15 mouse cellular contexts compared by ENCODE assay signal in genomic region chr14:56844507-56844906, GRCm38 (mm10). TPM values are rescaled to one million over a fixed set of nuclear protein-coding genes. Genes with fewer than 3 reads are reported as not detected.
A peak's percentile ranks its signal among the peaks of the same experiment; 100 is the strongest.
DNase-seq lines count a peak whose midpoint lies in the region; ATAC-seq lines count a peak whose summit lies in the region.
"Had no signal": no experiment of that assay in that cellular context is flagged by ENCODE, and none has a peak within 500 bp of the region (broad histone marks: within the 10 kb centered on the region; RNA-seq: fewer than 3 reads in every experiment).

No protein-coding gene starts in this region.

- H3K4me3 ChIP-seq in midbrain, embryonic 11.5 days (ENCODE audit: low read depth, low read length) = no peak overlapping the region
- H3K4me3 ChIP-seq in midbrain, embryonic 10.5 days = no peak overlapping the region
- no peak overlapping the region for H3K4me3 ChIP-seq in hindbrain, embryonic 14.5 days (replicated peaks; ENCODE audit: low read length)
- H3K4me3 ChIP-seq in stomach, embryonic 16.5 days (replicated peaks; ENCODE audit: low read length) = no peak overlapping the region
- H3K4me3 ChIP-seq: embryonic facial prominence, embryonic 13.5 days; left cerebral cortex, adult 2 months; liver, embryonic 15.5 days; myocyte had no signal

- no peak overlapping the region for H3K4me2 ChIP-seq in midbrain, embryonic 11.5 days
- no peak overlapping the region for H3K4me2 ChIP-seq in hindbrain, embryonic 14.5 days (replicated peaks)
- no peak overlapping the region for H3K4me2 ChIP-seq in stomach, embryonic 16.5 days (ENCODE audit: low read depth, low read length)
- H3K4me2 ChIP-seq: embryonic facial prominence, embryonic 13.5 days; liver, embryonic 15.5 days had no signal

- H3K9me3 ChIP-seq in midbrain, embryonic 11.5 days (ENCODE audit: control insufficient read depth, low read length) = no peaks in the 10 kb centered on the region
- H3K9me3 ChIP-seq in midbrain, embryonic 10.5 days (replicated peaks) = no peaks in the 10 kb centered on the region
- no peaks in the 10 kb centered on the region for H3K9me3 ChIP-seq in hindbrain, embryonic 14.5 days (ENCODE audit: control insufficient read depth, low read length)
- no peaks in the 10 kb centered on the region for H3K9me3 ChIP-seq in stomach, embryonic 16.5 days (replicated peaks; ENCODE audit: control insufficient read depth, low read length)
- H3K9me3 ChIP-seq: embryonic facial prominence, embryonic 13.5 days; liver, embryonic 15.5 days had no signal

- ATAC-seq in midbrain, embryonic 11.5 days (ENCODE audit: low FRiP score) = peak; percentile 52; the same call in 1 of the 2 replicates
- ATAC-seq in hindbrain, embryonic 14.5 days (ENCODE audit: low FRiP score) = peak; percentile 74; the same call in 1 of the 2 replicates
- ATAC-seq in stomach, embryonic 16.5 days (ENCODE audit: insufficient read depth, low FRiP score) = 0 out of 2 replicates have a peak, but pooled peaks have one; percentile 64

- H3K27ac ChIP-seq in midbrain, embryonic 11.5 days (ENCODE audit: low read depth, low read length) = no peak overlapping the region
- H3K27ac ChIP-seq in midbrain, embryonic 10.5 days (replicated peaks) = no peak overlapping the region
- no peak overlapping the region for H3K27ac ChIP-seq in hindbrain, embryonic 14.5 days
- no peak overlapping the region for H3K27ac ChIP-seq in stomach, embryonic 16.5 days (ENCODE audit: low read length)
- H3K27ac ChIP-seq: embryonic facial prominence, embryonic 13.5 days; left cerebral cortex, adult 2 months; liver, embryonic 15.5 days had no signal

- no peak overlapping the region for H3K9ac ChIP-seq in midbrain, embryonic 11.5 days (ENCODE audit: low read length)
- no peak overlapping the region for H3K9ac ChIP-seq in hindbrain, embryonic 14.5 days
- no peak overlapping the region for H3K9ac ChIP-seq in stomach, embryonic 16.5 days (ENCODE audit: low read length)
- H3K9ac ChIP-seq: embryonic facial prominence, embryonic 13.5 days; liver, embryonic 15.5 days had no signal

- no peaks in the 10 kb centered on the region for H3K4me1 ChIP-seq in midbrain, embryonic 11.5 days (ENCODE audit: control insufficient read depth, insufficient read depth, low read length)
- H3K4me1 ChIP-seq in midbrain, embryonic 10.5 days = peaks cover 10% of the 10 kb centered on the region
- H3K4me1 ChIP-seq in hindbrain, embryonic 14.5 days (replicated peaks; ENCODE audit: control insufficient read depth, insufficient read depth, low read length) = no peaks in the 10 kb centered on the region
- H3K4me1 ChIP-seq in stomach, embryonic 16.5 days (ENCODE audit: control insufficient read depth, insufficient read depth, low read length) = no peaks in the 10 kb centered on the region
- H3K4me1 ChIP-seq: embryonic facial prominence, embryonic 13.5 days; liver, embryonic 15.5 days had no signal

- 9% methylated on average over 2 of the region's 2 CpGs for WGBS in midbrain, embryonic 11.5 days
- WGBS in midbrain, embryonic 10.5 days = 29% methylated on average over 2 of the region's 2 CpGs
- WGBS in hindbrain, embryonic 14.5 days = 0% methylated on average over 2 of the region's 2 CpGs
- 10% methylated on average over 2 of the region's 2 CpGs for WGBS in stomach, embryonic 16.5 days

- H3K27me3 ChIP-seq in midbrain, embryonic 11.5 days (ENCODE audit: control insufficient read depth, insufficient read depth, low read length) = no peaks in the 10 kb centered on the region
- H3K27me3 ChIP-seq in midbrain, embryonic 10.5 days (ENCODE audit: low read depth, poor library complexity, severe bottlenecking) = no peaks in the 10 kb centered on the region
- H3K27me3 ChIP-seq in hindbrain, embryonic 14.5 days (ENCODE audit: control insufficient read depth, insufficient read depth, low read length) = no peaks in the 10 kb centered on the region
- H3K27me3 ChIP-seq in stomach, embryonic 16.5 days (ENCODE audit: control insufficient read depth, insufficient read depth, low read length) = no peaks in the 10 kb centered on the region
- H3K27me3 ChIP-seq: embryonic facial prominence, embryonic 13.5 days; liver, embryonic 15.5 days had no signal

- peak; percentile 86 for DNase-seq in midbrain, embryonic 11.5 days (ENCODE audit: low spot score, missing footprints)
- DNase-seq in midbrain, embryonic 10.5 days (ENCODE audit: low spot score) = no peak
- no peak for DNase-seq in hindbrain, embryonic 14.5 days (ENCODE audit: low spot score)
- peak; percentile 20 for DNase-seq in kidney, postnatal 10 days
- DNase-seq in frontal cortex, postnatal 25 days (ENCODE audit: low spot score in 2 of 2) = no peak
- DNase-seq in heart, postnatal 4 days = no peak
- no peak for DNase-seq in gastrocnemius, adult 8-10 months (ENCODE audit: low spot score in 2 of 2)
- DNase-seq: gastrocnemius, postnatal 10 days; heart, postnatal 10 days; thymus, adult 2 months had no signal

- no peaks in the 10 kb centered on the region for H3K36me3 ChIP-seq in midbrain, embryonic 11.5 days (ENCODE audit: control insufficient read depth, insufficient read depth, low read length)
- H3K36me3 ChIP-seq in midbrain, embryonic 10.5 days = no peaks in the 10 kb centered on the region
- no peaks in the 10 kb centered on the region for H3K36me3 ChIP-seq in hindbrain, embryonic 14.5 days (replicated peaks; ENCODE audit: control insufficient read depth, insufficient read depth)
- no peaks in the 10 kb centered on the region for H3K36me3 ChIP-seq in stomach, embryonic 16.5 days (ENCODE audit: control insufficient read depth, insufficient read depth, low read length)
- H3K36me3 ChIP-seq: embryonic facial prominence, embryonic 13.5 days; liver, embryonic 15.5 days had no signal

RNA-seq across cellular contexts. Expression of gene Zmym5, which starts 33.0 kb away (rescaled TPM):
- 23.5 and 27.7 TPM in 2 replicates for polyA plus RNA-seq in midbrain, embryonic 11.5 days (2014; fragmentation: Nextera tagmentation; extraction: Ambion mirVana)
- 24.8 and 26.6 TPM in 2 replicates for polyA plus RNA-seq in midbrain, embryonic 10.5 days (2016; fragmentation: Nextera tagmentation; extraction: Ambion mirVana)
- polyA plus RNA-seq in hindbrain, embryonic 14.5 days (2014; fragmentation: Nextera tagmentation; extraction: Ambion mirVana) = 26.0 and 26.3 TPM in 2 replicates
- polyA plus RNA-seq in stomach, embryonic 16.5 days (2015; fragmentation: Nextera tagmentation; extraction: Ambion mirVana) = 23.6 and 26.2 TPM in 2 replicates
- total RNA-seq in heart, postnatal 4 days (2021) = 10 to 100 TPM; 22.5 to 24.7 TPM
- 10 to 100 TPM; 18.8 to 22.6 (median 20.6) TPM for total RNA-seq in gastrocnemius, adult 8-10 months (2022)

RNA-seq across cellular contexts. Expression of gene Zmym2, which starts 41.9 kb away (rescaled TPM):
- 62.5 and 63.3 TPM in 2 replicates for polyA plus RNA-seq in midbrain, embryonic 11.5 days (2014; fragmentation: Nextera tagmentation; extraction: Ambion mirVana)
- 57.3 and 71.1 TPM in 2 replicates for polyA plus RNA-seq in midbrain, embryonic 10.5 days (2016; fragmentation: Nextera tagmentation; extraction: Ambion mirVana)
- polyA plus RNA-seq in hindbrain, embryonic 14.5 days (2014; fragmentation: Nextera tagmentation; extraction: Ambion mirVana) = 53.0 and 60.8 TPM in 2 replicates
- 40.1 and 40.2 TPM in 2 replicates for polyA plus RNA-seq in stomach, embryonic 16.5 days (2015; fragmentation: Nextera tagmentation; extraction: Ambion mirVana)
- 10 to 100 TPM; 41.1 to 48.8 TPM for total RNA-seq in heart, postnatal 4 days (2021)
- 10 to 100 TPM; 32.3 to 42.2 (median 34.7) TPM for total RNA-seq in gastrocnemius, adult 8-10 months (2022)

Comparison
In these comparisons a context has a peak if more than half of its experiments do, and no peak if none do; other contexts are left out.
1. DNase-seq: peak in midbrain, embryonic 11.5 days (single experiment) and kidney, postnatal 10 days (single experiment); none in midbrain, embryonic 10.5 days (single experiment), hindbrain, embryonic 14.5 days (single experiment), frontal cortex, postnatal 25 days (0 of 2), heart, postnatal 4 days (single experiment) and gastrocnemius, adult 8-10 months (0 of 2).
2. Peak in every context shown above with its lines, with median percentiles within 50 percentile points of each other: ATAC-seq.